Mouse (Mus musculus): ENCODE measurements at regions not wholly inside any gene's neighbourhood (a gene's known extent, or its start where the extent isn't known, plus 50 kb on each side); places are given as distances from the start of the nearest gene placed in this dataset.

- Histone ChIP-seq H3K36me3 (ENCODE audit: control insufficient read depth, insufficient read depth, low read length) (no peaks in the 10 kb centered on the region), H3K27me3 (ENCODE audit: control insufficient read depth, insufficient read depth, low read length) (no peaks in the 10 kb centered on the region), H3K9ac (ENCODE audit: low read depth, low read length) (no peak overlapping the region), H3K4me1 (ENCODE audit: control insufficient read depth, insufficient read depth, low read length) (peaks cover 4% of the 10 kb centered on the region; the same call in 1 of the 2 replicates), H3K27ac (no peak overlapping the region), H3K4me3 (no peak overlapping the region), H3K79me2 (replicated peaks; ENCODE audit: control insufficient read depth, insufficient read depth, low read length) (no peaks in the 10 kb centered on the region)
- 92% methylated on average over 4 of the region's 4 CpGs for WGBS
- DNase-seq = no peak
- intact Hi-C loops (cut with DNase I) = loop anchor here (10.0 kb wide), 1 partner anchor 72 kb away; no protein-coding TSS in a partner anchor
- TF ChIP-seq EP300 (IDR thresholded peaks at IDR 0.05; ENCODE audit: insufficient read depth, low read depth, low read length) (no peak), POLR2A (IDR thresholded peaks at IDR 0.05; ENCODE audit: insufficient read depth, low read depth, low read length) (no peak), CTCF (IDR thresholded peaks at IDR 0.05) (no peak)
Measured at GRCm38 (mm10) chr12:73412500-73412899, 125.9 kb downstream of the Slc38a6 start.

- H3K79me2 ChIP-seq (replicated peaks; ENCODE audit: control insufficient read depth, insufficient read depth, low read length) = no peaks in the 10 kb centered on the region
- H3K27ac ChIP-seq = no peak overlapping the region
- H3K9ac ChIP-seq (ENCODE audit: low read depth, low read length) = no peak overlapping the region
- no peak for DNase-seq
- peaks cover 4% of the 10 kb centered on the region; the same call in 1 of the 2 replicates for H3K4me1 ChIP-seq (ENCODE audit: control insufficient read depth, insufficient read depth, low read length)
- intact Hi-C loops (cut with DNase I) = loop anchor here (10.0 kb wide), 1 partner anchor 74 kb away; no protein-coding TSS in a partner anchor
- 28% methylated on average over 7 of the region's 7 CpGs for WGBS
- TF ChIP-seq EP300 (IDR thresholded peaks at IDR 0.05; ENCODE audit: insufficient read depth, low read depth, low read length) = no peak
- no peak for TF ChIP-seq POLR2A (IDR thresholded peaks at IDR 0.05; ENCODE audit: insufficient read depth, low read depth, low read length)
- no peak for TF ChIP-seq CTCF (IDR thresholded peaks at IDR 0.05)
- no peaks in the 10 kb centered on the region for H3K27me3 ChIP-seq (ENCODE audit: control insufficient read depth, insufficient read depth, low read length)
- H3K4me3 ChIP-seq = no peak overlapping the region
- no peaks in the 10 kb centered on the region for H3K36me3 ChIP-seq (ENCODE audit: control insufficient read depth, insufficient read depth, low read length)
Measured at GRCm38 (mm10) chr12:73410924-73411323, 124.3 kb downstream of the Slc38a6 start.

GRCm38 (mm10) chr12:73409481-73410085, 123.0 kb downstream of the Slc38a6 start:
- no peaks in the 10 kb centered on the region for H3K36me3 ChIP-seq (ENCODE audit: control insufficient read depth, insufficient read depth, low read length)
- H3K4me3 ChIP-seq = no peak overlapping the region
- H3K79me2 ChIP-seq (replicated peaks; ENCODE audit: control insufficient read depth, insufficient read depth, low read length) = no peaks in the 10 kb centered on the region
- H3K9ac ChIP-seq (ENCODE audit: low read depth, low read length) = no peak overlapping the region
- no peaks in the 10 kb centered on the region for H3K27me3 ChIP-seq (ENCODE audit: control insufficient read depth, insufficient read depth, low read length)
- peak overlapping the region; percentile 74 for H3K27ac ChIP-seq
- WGBS = 42% methylated on average over 4 of the region's 4 CpGs
- H3K4me1 ChIP-seq (ENCODE audit: control insufficient read depth, insufficient read depth, low read length) = peaks cover 3% of the 10 kb centered on the region; the same call in 1 of the 2 replicates
- intact Hi-C loops (cut with DNase I) = loop anchor here (2.0 to 10.0 kb wide), 4 partner anchors 75 to 382 kb away; no protein-coding TSS in a partner anchor
- TF ChIP-seq EP300 (IDR thresholded peaks at IDR 0.05; ENCODE audit: insufficient read depth, low read depth, low read length) (peak; percentile 83; the same call in 1 of the 2 replicates), POLR2A (IDR thresholded peaks at IDR 0.05; ENCODE audit: insufficient read depth, low read depth, low read length) (no peak)
- DNase-seq = peak in 1 of 2 experiments; percentile 74

GRCm38 (mm10) chr12:73408614-73409013, 122.0 kb downstream of the Slc38a6 start:
- Histone ChIP-seq H3K4me3 (no peak overlapping the region), H3K36me3 (ENCODE audit: control insufficient read depth, insufficient read depth, low read length) (no peaks in the 10 kb centered on the region), H3K9ac (ENCODE audit: low read depth, low read length) (peak overlapping the region; percentile 55), H3K27ac (peak overlapping the region; percentile 74), H3K27me3 (ENCODE audit: control insufficient read depth, insufficient read depth, low read length) (no peaks in the 10 kb centered on the region), H3K79me2 (replicated peaks; ENCODE audit: control insufficient read depth, insufficient read depth, low read length) (no peaks in the 10 kb centered on the region), H3K4me1 (ENCODE audit: control insufficient read depth, insufficient read depth, low read length) (peaks cover 8% of the 10 kb centered on the region; the same call in 1 of the 2 replicates)
- TF ChIP-seq POLR2A (IDR thresholded peaks at IDR 0.05; ENCODE audit: insufficient read depth, low read depth, low read length) (peak; percentile 54), CTCF (IDR thresholded peaks at IDR 0.05) (peak; percentile 68), EP300 (IDR thresholded peaks at IDR 0.05; ENCODE audit: insufficient read depth, low read depth, low read length) (peak; percentile 83)
- DNase-seq = peak; percentile 74 to 87
- intact Hi-C loops (cut with DNase I) = loop anchor here (1.0 to 5.0 kb wide), 4 partner anchors 18 to 381 kb away; no protein-coding TSS in a partner anchor
- WGBS = 54% methylated on average over 7 of the region's 7 CpGs

GRCm38 (mm10) chr12:73408165-73408564, 121.6 kb downstream of the Slc38a6 start:
- Histone ChIP-seq H3K27me3 (ENCODE audit: control insufficient read depth, insufficient read depth, low read length) (no peaks in the 10 kb centered on the region), H3K79me2 (replicated peaks; ENCODE audit: control insufficient read depth, insufficient read depth, low read length) (no peaks in the 10 kb centered on the region), H3K4me3 (no peak overlapping the region), H3K36me3 (ENCODE audit: control insufficient read depth, insufficient read depth, low read length) (no peaks in the 10 kb centered on the region), H3K27ac (peak overlapping the region; percentile 74), H3K9ac (ENCODE audit: low read depth, low read length) (peak overlapping the region; percentile 12; the same call in 1 of the 2 replicates), H3K4me1 (ENCODE audit: control insufficient read depth, insufficient read depth, low read length) (peaks cover 9% of the 10 kb centered on the region; the same call in 1 of the 2 replicates)
- TF ChIP-seq POLR2A (IDR thresholded peaks at IDR 0.05; ENCODE audit: insufficient read depth, low read depth, low read length) (no peak), CTCF (IDR thresholded peaks at IDR 0.05) (no peak), EP300 (IDR thresholded peaks at IDR 0.05; ENCODE audit: insufficient read depth, low read depth, low read length) (no peak)
- DNase-seq = no peak
- intact Hi-C loops (cut with DNase I) = loop anchor here (1.0 to 5.0 kb wide), 4 partner anchors 18 to 381 kb away; no protein-coding TSS in a partner anchor
- 61% methylated on average over 11 of the region's 11 CpGs for WGBS

- TF ChIP-seq EP300 (IDR thresholded peaks at IDR 0.05; ENCODE audit: insufficient read depth, low read depth, low read length) (no peak), POLR2A (IDR thresholded peaks at IDR 0.05; ENCODE audit: insufficient read depth, low read depth, low read length) (no peak), CTCF (IDR thresholded peaks at IDR 0.05) (no peak)
- Histone ChIP-seq H3K9ac (ENCODE audit: low read depth, low read length) (no peak overlapping the region), H3K4me1 (ENCODE audit: control insufficient read depth, insufficient read depth, low read length) (peaks cover 11% of the 10 kb centered on the region; the same call in 1 of the 2 replicates), H3K27me3 (ENCODE audit: control insufficient read depth, insufficient read depth, low read length) (no peaks in the 10 kb centered on the region), H3K36me3 (ENCODE audit: control insufficient read depth, insufficient read depth, low read length) (no peaks in the 10 kb centered on the region; the same call in 1 of the 2 replicates), H3K27ac (peak overlapping the region; percentile 12), H3K79me2 (replicated peaks; ENCODE audit: control insufficient read depth, insufficient read depth, low read length) (no peaks in the 10 kb centered on the region), H3K4me3 (no peak overlapping the region)
- 91% methylated on average over 8 of the region's 8 CpGs for WGBS
- DNase-seq = no peak
- intact Hi-C loops (cut with DNase I) = loop anchor here (5.0 kb wide), 2 partner anchors 359 to 379 kb away; no protein-coding TSS in a partner anchor
Measured at GRCm38 (mm10) chr12:73406556-73407087, 120.0 kb downstream of the Slc38a6 start.
